Mouse (Mus musculus) testis, adult 2 months (tissue): ENCODE results near the gene Ptpn14. TPM values are rescaled to one million over a fixed set of nuclear protein-coding genes. Genes with fewer than 3 reads are reported as not detected.

Experiments
- H3K27ac ChIP-seq: fragments of 200-500 bp; 2 replicates; pipeline ENCODE4 v1.5.1; 2012; ENCODE audit warnings: low read depth, low read length; ENCODE audit not compliant: control insufficient read depth, insufficient read depth
- H3K27me3 ChIP-seq: fragments of 200-500 bp; 2 replicates; pipeline ENCODE4 v1.6.1; 2012; ENCODE audit warnings: mild to moderate bottlenecking, low read length, moderate library complexity; ENCODE audit not compliant: control insufficient read depth, insufficient read depth
- H3K36me3 ChIP-seq: fragments of 200-500 bp; 2 replicates; pipeline ENCODE4 v1.6.1; 2012; ENCODE audit warnings: mild to moderate bottlenecking, low read length; ENCODE audit not compliant: control insufficient read depth, insufficient read depth
- H3K4me1 ChIP-seq: fragments of 200-500 bp; 2 replicates; pipeline ENCODE4 v1.6.1; 2012; ENCODE audit warnings: low read length; ENCODE audit not compliant: control insufficient read depth, insufficient read depth
- H3K4me3 ChIP-seq: fragments of 200-500 bp; 2 replicates; pipeline ENCODE4 v1.5.1; 2012; ENCODE audit warnings: low read depth, mild to moderate bottlenecking, low read length, moderate library complexity, mixed read lengths; ENCODE audit not compliant: control insufficient read depth
- CTCF ChIP-seq: fragments of 200-500 bp; IDR thresholded peaks from 2 replicates; pipeline ENCODE4 v1.5.1; 2012; ENCODE audit warnings: low read depth, mild to moderate bottlenecking, inconsistent platforms, low read length, moderate library complexity; ENCODE audit not compliant: control insufficient read depth, insufficient read depth, insufficient replicate concordance
- POLR2A ChIP-seq: fragments of 200-500 bp; IDR thresholded peaks from 2 replicates; pipeline ENCODE4 v1.6.1; 2012; ENCODE audit warnings: low read depth, mild to moderate bottlenecking, inconsistent platforms, low read length, moderate library complexity; ENCODE audit not compliant: control insufficient read depth
- polyA plus RNA-seq: library from polyadenylated mRNA; depleted of rRNA; stranded (reverse); fragments of >200 nt; gene quantifications from 2 replicates; pipeline ENCODE4 v1.2.3, GENCODE M21; 2012; rRNA removed

Ptpn14 gene
- polyA plus RNA-seq, 1 experiment = 3.3 TPM

GRCm38 (mm10) chr1:189923871-189924568 lies 196.0 kb downstream of the Ptpn14 start:
- H3K4me3 ChIP-seq = no peak overlapping the region

GRCm38 (mm10) chr1:189926279-189926678 lies 198.2 kb downstream of the Ptpn14 start:
- Histone ChIP-seq H3K27me3 (no peaks in the 10 kb centered on the region), H3K4me3 (no peak overlapping the region), H3K4me1 (peaks cover 12% of the 10 kb centered on the region), H3K36me3 (no peaks in the 10 kb centered on the region), H3K27ac (no peak overlapping the region)
- TF ChIP-seq CTCF (no peak), POLR2A (no peak)

More at GRCm38 (mm10) chr1:189923871-189924568, 196.0 kb downstream of the Ptpn14 start:
- H3K4me1 ChIP-seq = peaks cover 16% of the 10 kb centered on the region
- TF ChIP-seq POLR2A = no peak
- no peak for TF ChIP-seq CTCF
- no peaks in the 10 kb centered on the region for H3K27me3 ChIP-seq
- no peak overlapping the region for H3K27ac ChIP-seq
- H3K36me3 ChIP-seq = no peaks in the 10 kb centered on the region

Other genes starting within 250 kb of the Ptpn14 start
- 10.2 and 12.6 TPM in 2 replicates for gene Cenpf, start 40.2 kb upstream of the Ptpn14 start, polyA plus RNA-seq
- 22.1 and 23.4 TPM in 2 replicates for gene Smyd2, start 194.1 kb downstream of the Ptpn14 start, polyA plus RNA-seq